Mouse (Mus musculus) liver, adult 2 months (tissue): ENCODE measurements around the gene Noa1. TPM values are rescaled to one million over a fixed set of nuclear protein-coding genes. Genes with fewer than 3 reads are reported as not detected.

Experiments used
- DNase-seq: peaks from one replicate; pipeline ENCODE4 v3.0.0-alpha.2; 2011; ENCODE audit warnings: low read depth, low spot score; ENCODE audit errors: extremely low read depth
- H3K27ac ChIP-seq: fragments of 200-500 bp; replicated peaks from 2 replicates; pipeline ENCODE4 v1.5.1; 2012; ENCODE audit warnings: low read depth, mild to moderate bottlenecking, control low read depth, inconsistent platforms, low read length; ENCODE audit not compliant: insufficient read depth
- H3K27me3 ChIP-seq: fragments of 200-500 bp; 2 replicates; pipeline ENCODE4 v1.6.1; 2012; ENCODE audit warnings: mild to moderate bottlenecking, moderate library complexity, low read length, inconsistent platforms; ENCODE audit not compliant: control insufficient read depth, insufficient read depth
- H3K36me3 ChIP-seq: fragments of 200-500 bp; 2 replicates; pipeline ENCODE4 v1.6.1; 2012; ENCODE audit warnings: low read length, inconsistent platforms; ENCODE audit not compliant: control insufficient read depth, insufficient read depth
- H3K4me1 ChIP-seq: fragments of 200-500 bp; 2 replicates; pipeline ENCODE4 v1.6.1; 2011; ENCODE audit warnings: low read length; ENCODE audit not compliant: control insufficient read depth, insufficient read depth
- H3K4me3 ChIP-seq: fragments of 200-500 bp; 2 replicates; pipeline ENCODE4 v1.5.1; 2011; ENCODE audit warnings: low read depth, mild to moderate bottlenecking, control low read depth, low read length, moderate library complexity; ENCODE audit not compliant: insufficient read depth
- H3K79me2 ChIP-seq: fragments of 200-500 bp; 2 replicates; pipeline ENCODE4 v1.6.1; 2012; ENCODE audit warnings: inconsistent platforms, mild to moderate bottlenecking, low read length, moderate library complexity; ENCODE audit not compliant: control insufficient read depth, insufficient read depth
- H3K9ac ChIP-seq: fragments of 200-500 bp; 2 replicates; pipeline ENCODE4 v1.6.1; 2012; ENCODE audit warnings: low read depth, mild to moderate bottlenecking, control low read depth, inconsistent platforms, low read length
- CTCF ChIP-seq: fragments of 200-500 bp; IDR thresholded peaks from 2 replicates; pipeline ENCODE4 v1.5.1; 2011; ENCODE audit warnings: low read depth, low read length, control low read depth
- POLR2A ChIP-seq: fragments of 200-500 bp; IDR thresholded peaks from 2 replicates; pipeline ENCODE4 v1.6.1; 2011; ENCODE audit warnings: low read length, control low read depth; ENCODE audit not compliant: insufficient read depth; ENCODE audit errors: extremely low read depth
- WGBS: fragments of 180-500 bp; shearing (Covaris S2); methylation state at CpG from one replicate; pipeline ENCODE4 v1.1.7; 2018; 5-methylcytosine and 5-hydroxymethylcytosine counted together
- polyA plus RNA-seq: library from polyadenylated mRNA; depleted of rRNA; stranded (reverse); fragments of >200 nt; gene quantifications from 2 replicates; pipeline ENCODE4 v1.2.3, GENCODE M21; 2012
- total RNA-seq: library from RNA; depleted of rRNA; stranded (reverse); fragments of >200 nt; gene quantifications from 2 replicates; pipeline ENCODE4 v1.2.3, GENCODE M21; 2014

Gene Noa1
- total and polyA plus RNA-seq, 2 experiments, result 4.2 to 8.6 TPM

DNA sequence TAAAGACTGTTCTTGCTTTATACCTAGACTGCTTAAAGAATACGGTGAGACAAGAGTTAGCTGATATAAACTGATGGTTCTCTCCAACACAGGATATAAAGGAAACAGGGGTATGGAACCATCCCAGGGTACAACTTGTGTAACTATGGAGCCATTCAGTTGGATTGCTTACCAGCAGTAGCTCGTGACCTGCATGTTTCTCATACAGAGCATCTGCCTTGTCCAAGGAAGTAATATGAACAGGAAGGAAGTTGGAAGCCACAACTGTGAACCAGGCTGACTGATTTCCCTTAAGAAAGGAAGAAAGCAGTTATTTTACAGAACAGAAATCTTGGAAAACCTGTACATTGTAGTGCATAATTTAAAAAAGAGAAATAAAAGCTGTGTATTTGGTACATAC is 10.4 kb downstream of the Noa1 start:
- 86% methylated on average over 2 of the region's 2 CpGs for WGBS
- peaks cover 22% of the 10 kb centered on the region for H3K36me3 ChIP-seq
- H3K27me3 ChIP-seq, result no peaks in the 10 kb centered on the region
- H3K4me3 ChIP-seq, result no peak overlapping the region
- no peak for TF ChIP-seq POLR2A
- TF ChIP-seq CTCF, result no peak
- no peak overlapping the region for H3K9ac ChIP-seq
- H3K79me2 ChIP-seq, result no peaks in the 10 kb centered on the region
- DNase-seq, result no peak
- no peak overlapping the region for H3K27ac ChIP-seq
- H3K4me1 ChIP-seq, result no peaks in the 10 kb centered on the region

DNA sequence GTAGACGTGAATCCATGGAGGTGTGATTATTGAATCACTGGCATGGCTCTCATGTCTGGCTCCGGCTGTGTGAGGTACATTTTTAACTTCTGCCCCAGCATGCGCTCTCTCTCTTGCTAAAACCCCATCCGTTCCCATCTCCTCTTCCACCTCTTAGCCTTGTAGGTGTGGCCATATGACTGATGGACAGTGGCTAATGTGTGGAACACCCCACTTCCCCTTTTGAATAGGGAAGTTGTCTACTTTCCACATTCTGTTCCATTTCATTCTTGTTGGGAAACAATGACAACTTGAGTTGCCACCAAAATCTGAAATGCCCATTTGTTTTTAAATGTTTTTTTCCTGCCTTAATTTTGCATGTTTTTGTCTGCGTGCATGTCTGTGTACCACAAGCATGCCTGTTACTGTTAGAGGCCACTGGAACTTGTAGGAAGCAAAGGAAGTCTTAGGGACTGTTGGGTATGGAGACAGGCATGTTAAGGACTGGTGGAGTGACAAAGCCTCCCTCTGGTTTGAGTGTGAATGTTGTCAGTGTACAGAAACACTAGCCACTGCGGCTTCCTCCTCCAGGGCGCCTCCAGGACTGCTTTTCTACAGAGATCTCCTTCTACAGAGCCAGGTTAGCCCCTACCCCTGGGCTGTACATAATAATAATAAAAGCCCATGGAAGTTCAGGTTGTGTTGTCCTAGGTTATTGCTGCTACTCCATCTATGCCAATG is 16.9 kb downstream of the Noa1 start:
- H3K9ac ChIP-seq, result no peak overlapping the region
- no peak overlapping the region for H3K4me3 ChIP-seq
- WGBS, result 89% methylated on average over 7 of the region's 7 CpGs
- no peaks in the 10 kb centered on the region for H3K27me3 ChIP-seq
- H3K79me2 ChIP-seq, result no peaks in the 10 kb centered on the region
- no peak overlapping the region for H3K27ac ChIP-seq
- TF ChIP-seq POLR2A, result no peak
- no peak for TF ChIP-seq CTCF
- DNase-seq, result no peak
- no peaks in the 10 kb centered on the region for H3K4me1 ChIP-seq
- H3K36me3 ChIP-seq, result peaks cover 23% of the 10 kb centered on the region

- Histone ChIP-seq H3K27me3 (no peaks in the 10 kb centered on the region), H3K4me1 (no peaks in the 10 kb centered on the region), H3K36me3 (peaks cover 20% of the 10 kb centered on the region), H3K27ac (no peak overlapping the region), H3K9ac (no peak overlapping the region), H3K4me3 (no peak overlapping the region), H3K79me2 (no peaks in the 10 kb centered on the region)
- WGBS, result 96% methylated on average over 2 of the region's 2 CpGs
- TF ChIP-seq POLR2A (no peak), CTCF (no peak)
- DNase-seq, result no peak
Observed at GRCm38 (mm10) chr5:77290606-77291005, 19.3 kb downstream of the Noa1 start.

DNA sequence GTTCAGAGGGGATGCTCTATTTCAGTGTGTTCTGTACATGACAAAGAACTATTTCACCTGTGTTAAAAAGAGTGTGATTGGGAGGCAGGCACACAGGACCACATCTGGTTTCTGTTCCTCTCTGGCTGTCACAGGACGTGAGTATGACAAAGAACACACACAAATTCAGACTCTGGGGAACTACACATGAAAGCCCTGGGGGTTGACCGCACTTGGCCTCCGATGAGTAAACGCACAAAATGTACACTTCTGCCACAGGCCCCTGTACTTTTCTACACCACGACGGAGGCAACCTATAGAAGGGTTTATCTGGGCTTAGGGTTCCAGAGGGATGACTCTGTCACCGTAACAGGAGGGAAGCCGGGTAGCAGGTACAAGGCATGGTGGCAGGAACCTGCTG is 20.2 kb downstream of the Noa1 start:
- H3K79me2 ChIP-seq, result no peaks in the 10 kb centered on the region
- no peak for DNase-seq
- no peak overlapping the region for H3K9ac ChIP-seq
- H3K4me1 ChIP-seq, result no peaks in the 10 kb centered on the region
- H3K27ac ChIP-seq, result no peak overlapping the region
- no peaks in the 10 kb centered on the region for H3K27me3 ChIP-seq
- H3K4me3 ChIP-seq, result no peak overlapping the region
- WGBS, result 81% methylated on average over 8 of the region's 8 CpGs
- no peak for TF ChIP-seq POLR2A
- peaks cover 20% of the 10 kb centered on the region for H3K36me3 ChIP-seq

- H3K9ac ChIP-seq, result no peak overlapping the region
- TF ChIP-seq CTCF, result no peak
- no peak for TF ChIP-seq POLR2A
- DNase-seq, result no peak
- 86% methylated on average over 6 of the region's 6 CpGs for WGBS
- H3K79me2 ChIP-seq, result no peaks in the 10 kb centered on the region
- H3K36me3 ChIP-seq, result peaks cover 14% of the 10 kb centered on the region
- H3K27ac ChIP-seq, result no peak overlapping the region
- no peak overlapping the region for H3K4me3 ChIP-seq
- no peaks in the 10 kb centered on the region for H3K4me1 ChIP-seq
- H3K27me3 ChIP-seq, result no peaks in the 10 kb centered on the region
Observed at GRCm38 (mm10) chr5:77287901-77288300, 22.0 kb downstream of the Noa1 start.

DNA sequence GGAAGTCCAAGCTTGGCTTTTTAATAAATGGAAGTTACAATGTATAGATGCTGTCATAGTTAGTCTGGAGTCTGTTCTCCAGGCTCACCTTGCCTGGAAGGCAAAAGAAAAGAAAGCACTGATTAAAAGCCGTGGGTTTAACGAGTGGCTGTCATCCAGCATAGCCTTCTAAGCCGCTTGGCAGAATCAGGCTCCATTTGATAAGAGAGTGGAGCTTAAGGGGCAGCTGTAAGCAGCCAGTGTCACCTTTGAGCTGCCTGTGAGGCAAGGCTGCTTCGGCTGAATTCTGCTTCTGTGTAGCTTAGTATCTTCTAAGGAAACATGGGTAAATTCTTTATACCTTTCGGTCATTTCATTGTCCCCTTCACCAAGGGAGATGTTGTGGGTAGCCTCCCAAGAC is 23.0 kb downstream of the Noa1 start:
- WGBS, result 88% methylated on average over 5 of the region's 5 CpGs
- Histone ChIP-seq H3K27ac (no peak overlapping the region), H3K9ac (no peak overlapping the region), H3K27me3 (no peaks in the 10 kb centered on the region), H3K36me3 (peaks cover 18% of the 10 kb centered on the region), H3K4me1 (no peaks in the 10 kb centered on the region), H3K4me3 (no peak overlapping the region), H3K79me2 (0 out of 2 replicates have a peak, but pooled peaks cover 3% of the 10 kb centered on the region)
- DNase-seq, result no peak
- no peak for TF ChIP-seq CTCF
- TF ChIP-seq POLR2A, result no peak
